Mouse (Mus musculus) forebrain, embryonic 16.5 days (tissue): ENCODE results near the gene Gsk3a. TPM values are rescaled to one million over a fixed set of nuclear protein-coding genes. Genes with fewer than 3 reads are reported as not detected.

Source experiments
- ATAC-seq: fragments of 200-750 bp; cut with Nextera tagmentation; 2 replicates; pipeline ENCODE4 v1.8.0; 2017; ENCODE audit warnings: mild to moderate bottlenecking, moderate library complexity
- H3K27ac ChIP-seq: fragments of 300-500 bp; sonication (generic); 2 replicates; pipeline ENCODE4 v1.5.1; 2014; ENCODE audit warnings: low read length, control low read depth
- H3K27me3 ChIP-seq: fragments of 300-500 bp; sonication (generic); replicated peaks from 2 replicates; pipeline ENCODE4 v1.6.1; 2014; ENCODE audit warnings: low read length; ENCODE audit not compliant: control insufficient read depth, insufficient read depth
- H3K36me3 ChIP-seq: fragments of 300-500 bp; sonication (generic); 2 replicates; pipeline ENCODE4 v1.6.1; 2014; ENCODE audit not compliant: control insufficient read depth, insufficient read depth
- H3K4me1 ChIP-seq: fragments of 300-500 bp; sonication (generic); replicated peaks from 2 replicates; pipeline ENCODE4 v1.6.1; 2014; ENCODE audit warnings: low read length; ENCODE audit not compliant: control insufficient read depth, insufficient read depth
- H3K4me2 ChIP-seq: fragments of 300-500 bp; sonication (generic); 2 replicates; pipeline ENCODE4 v1.6.1; 2014; ENCODE audit warnings: mild to moderate bottlenecking, low read length, control low read depth
- H3K4me3 ChIP-seq: fragments of 300-500 bp; sonication (generic); replicated peaks from 2 replicates; pipeline ENCODE4 v1.5.1; 2014; ENCODE audit warnings: mild to moderate bottlenecking, low read length, control low read depth
- H3K9ac ChIP-seq: fragments of 300-500 bp; sonication (generic); replicated peaks from 2 replicates; pipeline ENCODE4 v1.6.1; 2014; ENCODE audit warnings: low read depth, low read length, control low read depth
- H3K9me3 ChIP-seq: fragments of 300-500 bp; sonication (generic); 2 replicates; pipeline ENCODE4 v1.6.1; 2016; ENCODE audit warnings: low read length; ENCODE audit not compliant: control insufficient read depth
- WGBS: fragments of 180-500 bp; shearing (Covaris S2); extraction: QIAGEN DNeasy Blood & Tissue Kit; methylation state at CpG from one replicate; pipeline ENCODE4 v1.1.7; 2014; 5-methylcytosine and 5-hydroxymethylcytosine counted together
- polyA plus RNA-seq: library from polyadenylated mRNA; unstranded; fragments of >200 nt; fragmentation: Nextera tagmentation; extraction: Ambion mirVana; gene quantifications from 2 replicates; pipeline ENCODE4 v1.2.1, GENCODE M21; 2015

Gsk3a gene
- polyA plus RNA-seq, 1 experiment from 2014 or later = 17.1 TPM

DNA sequence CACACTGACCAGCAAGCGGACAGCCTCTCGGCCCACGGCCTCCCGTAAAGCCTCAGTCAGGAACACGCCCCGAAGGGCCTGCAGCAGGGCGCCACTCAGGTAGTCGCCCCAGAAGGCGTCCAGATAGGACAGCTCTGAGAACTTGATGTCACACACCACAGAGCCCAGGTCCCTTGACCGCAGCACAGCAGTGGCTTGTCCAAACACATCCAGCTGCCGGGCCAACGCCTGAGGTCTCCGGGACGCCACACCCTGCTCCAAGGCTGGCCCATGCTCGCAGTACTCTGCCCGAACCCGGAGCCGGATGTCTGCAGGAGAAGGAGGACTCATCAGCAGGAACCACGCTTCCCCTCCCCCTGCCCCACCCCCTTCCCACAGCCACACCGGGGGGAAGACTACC is 34.0 kb downstream of the Gsk3a start:
- no peak overlapping the region for H3K4me2 ChIP-seq
- no peaks in the 10 kb centered on the region for H3K4me1 ChIP-seq
- peaks cover 17% of the 10 kb centered on the region; the same call in 1 of the 2 replicates for H3K36me3 ChIP-seq
- H3K27ac ChIP-seq = no peak overlapping the region
- H3K9ac ChIP-seq = no peak overlapping the region
- H3K27me3 ChIP-seq = no peaks in the 10 kb centered on the region
- 88% methylated on average over 20 of the region's 20 CpGs for WGBS
- no peak overlapping the region for H3K4me3 ChIP-seq
- no peak for ATAC-seq
- H3K9me3 ChIP-seq = peaks cover 4% of the 10 kb centered on the region; the same call in 1 of the 2 replicates

- H3K27me3 ChIP-seq = no peaks in the 10 kb centered on the region
- H3K27ac ChIP-seq = no peak overlapping the region
- no peaks in the 10 kb centered on the region for H3K4me1 ChIP-seq
- no peak for ATAC-seq
- H3K9ac ChIP-seq = no peak overlapping the region
- H3K9me3 ChIP-seq = peaks cover 4% of the 10 kb centered on the region; the same call in 1 of the 2 replicates
- WGBS = 58% methylated on average over 10 of the region's 10 CpGs
- no peak overlapping the region for H3K4me2 ChIP-seq
- H3K36me3 ChIP-seq = peaks cover 7% of the 10 kb centered on the region; the same call in 1 of the 2 replicates
- no peak overlapping the region for H3K4me3 ChIP-seq
These were observed 40.1 kb downstream of the Gsk3a start for GRCm38 (mm10) chr7:25197384-25198018.

DNA sequence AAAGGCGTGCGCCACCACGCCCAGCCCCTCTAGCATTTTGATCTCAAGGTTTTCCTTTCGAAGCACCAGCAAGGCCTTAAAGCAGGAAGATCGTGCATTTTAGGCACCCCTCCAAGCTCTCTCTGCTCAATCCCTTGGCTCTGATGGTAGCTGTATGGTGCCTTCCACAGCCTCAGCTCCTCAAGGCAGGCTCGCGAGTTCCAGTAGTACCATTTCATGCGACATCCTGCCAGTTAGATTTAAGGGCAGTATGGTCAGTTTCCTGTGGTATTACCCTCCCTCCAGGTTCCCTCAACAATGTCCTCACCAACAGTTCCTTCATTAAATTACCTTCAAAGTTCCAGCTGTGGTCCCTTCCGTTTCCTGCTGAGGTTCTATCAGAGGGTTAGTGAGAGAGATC is 41.5 kb downstream of the Gsk3a start:
- Histone ChIP-seq H3K9me3 (peaks cover 4% of the 10 kb centered on the region; the same call in 1 of the 2 replicates), H3K4me1 (no peaks in the 10 kb centered on the region), H3K4me3 (no peak overlapping the region), H3K27me3 (no peaks in the 10 kb centered on the region), H3K9ac (no peak overlapping the region), H3K36me3 (0 out of 2 replicates have a peak, but pooled peaks cover 5% of the 10 kb centered on the region), H3K27ac (no peak overlapping the region), H3K4me2 (no peak overlapping the region)
- 85% methylated on average over 9 of the region's 9 CpGs for WGBS
- ATAC-seq = no peak

DNA sequence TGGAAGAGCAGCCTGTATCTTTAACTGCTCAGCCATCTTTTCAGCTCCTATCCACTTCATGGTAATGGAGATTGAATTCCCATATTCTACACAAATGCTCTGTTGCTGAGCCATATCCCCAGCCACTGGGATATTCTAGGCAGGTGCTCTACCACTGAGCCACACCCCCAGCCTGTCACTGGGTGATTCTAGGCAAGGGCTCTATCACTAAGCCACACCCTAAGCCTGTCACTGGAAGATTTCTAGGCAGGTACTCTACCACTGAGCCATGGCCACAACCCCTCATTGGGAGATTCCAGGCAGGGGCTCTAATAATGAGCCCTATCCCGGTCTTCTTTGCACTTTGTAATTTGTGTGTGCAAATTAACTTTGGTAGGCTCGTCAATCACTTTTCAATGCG is 42.5 kb downstream of the Gsk3a start:
- Histone ChIP-seq H3K4me3 (no peak overlapping the region), H3K27me3 (no peaks in the 10 kb centered on the region), H3K4me2 (no peak overlapping the region), H3K27ac (no peak overlapping the region), H3K9ac (no peak overlapping the region), H3K36me3 (0 out of 2 replicates have a peak, but pooled peaks cover 5% of the 10 kb centered on the region), H3K4me1 (no peaks in the 10 kb centered on the region), H3K9me3 (peaks cover 4% of the 10 kb centered on the region; the same call in 1 of the 2 replicates)
- WGBS = 64% methylated on average over 3 of the region's 3 CpGs
- ATAC-seq = no peak

- H3K4me2 ChIP-seq = no peak overlapping the region
- no peak overlapping the region for H3K4me3 ChIP-seq
- no peak for ATAC-seq
- H3K27ac ChIP-seq = no peak overlapping the region
- WGBS = 77% methylated on average over 8 of the region's 8 CpGs
- no peak overlapping the region for H3K9ac ChIP-seq
- no peaks in the 10 kb centered on the region for H3K4me1 ChIP-seq
- H3K36me3 ChIP-seq = no peaks in the 10 kb centered on the region
- no peaks in the 10 kb centered on the region for H3K9me3 ChIP-seq
- no peaks in the 10 kb centered on the region for H3K27me3 ChIP-seq
These were observed 45.5 kb downstream of the Gsk3a start for GRCm38 (mm10) chr7:25192110-25192509.

- H3K4me2 ChIP-seq = no peak overlapping the region
- no peak overlapping the region for H3K9ac ChIP-seq
- 87% methylated on average over 11 of the region's 11 CpGs for WGBS
- no peak for ATAC-seq
- no peaks in the 10 kb centered on the region for H3K36me3 ChIP-seq
- no peaks in the 10 kb centered on the region for H3K27me3 ChIP-seq
- no peak overlapping the region for H3K4me3 ChIP-seq
- no peak overlapping the region for H3K27ac ChIP-seq
- H3K4me1 ChIP-seq = no peaks in the 10 kb centered on the region
- H3K9me3 ChIP-seq = no peaks in the 10 kb centered on the region
These were observed 46.8 kb downstream of the Gsk3a start for GRCm38 (mm10) chr7:25190806-25191205.

DNA sequence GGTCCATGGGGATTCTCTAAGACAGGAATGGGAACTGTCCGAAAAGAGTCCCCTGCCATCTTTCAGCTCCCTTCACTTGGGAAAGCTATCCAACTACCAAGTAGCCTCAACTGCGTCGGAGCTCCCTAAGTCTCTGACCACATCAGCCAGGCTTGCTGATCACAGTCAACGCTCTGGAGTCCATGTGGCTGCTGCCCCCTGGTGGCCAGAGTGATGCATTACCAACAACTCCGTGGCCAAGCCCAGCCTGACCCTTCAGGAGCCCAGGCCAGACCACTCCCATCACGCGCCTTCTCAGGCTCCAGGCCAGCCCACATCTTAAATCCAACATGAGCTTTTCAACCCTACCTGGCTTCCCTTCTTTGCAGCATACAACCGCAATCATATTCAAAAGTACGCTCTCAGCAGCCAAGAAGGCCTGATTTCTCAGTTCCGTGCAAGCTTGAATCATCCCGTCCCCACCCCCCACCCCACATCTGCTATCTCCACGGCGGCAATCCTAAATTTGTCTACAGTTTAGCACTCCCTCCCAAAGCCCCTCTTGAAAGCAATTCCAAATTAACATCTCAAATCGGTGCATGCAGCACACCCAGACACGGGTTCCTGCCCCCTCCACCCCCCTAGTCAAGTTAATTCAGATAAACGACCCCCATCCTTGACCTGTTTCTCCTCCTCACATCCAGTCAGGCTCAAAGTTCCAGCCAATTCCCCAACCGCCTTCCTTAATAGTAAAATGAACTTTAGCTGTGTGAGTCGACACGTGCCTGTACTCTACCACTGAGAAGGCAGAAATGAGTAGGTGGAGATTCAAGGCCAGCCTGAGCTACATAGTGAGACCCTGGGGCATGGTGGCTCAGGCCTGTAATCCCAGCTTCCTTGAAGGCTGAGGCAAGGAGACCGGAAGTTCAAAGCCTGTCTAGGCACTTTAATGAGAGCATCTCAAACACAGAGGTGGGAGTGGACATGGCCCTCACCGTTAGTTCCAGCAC is 49.7 kb downstream of the Gsk3a start:
- Histone ChIP-seq H3K4me2 (no peak overlapping the region), H3K27me3 (0 out of 2 replicates have a peak, but pooled peaks cover 5% of the 10 kb centered on the region), H3K9me3 (no peaks in the 10 kb centered on the region), H3K27ac (no peak overlapping the region), H3K4me1 (no peaks in the 10 kb centered on the region), H3K9ac (no peak overlapping the region), H3K4me3 (no peak overlapping the region), H3K36me3 (no peaks in the 10 kb centered on the region)
- ATAC-seq = peak; percentile 87
- WGBS = 27% methylated on average over 21 of the region's 21 CpGs

DNA sequence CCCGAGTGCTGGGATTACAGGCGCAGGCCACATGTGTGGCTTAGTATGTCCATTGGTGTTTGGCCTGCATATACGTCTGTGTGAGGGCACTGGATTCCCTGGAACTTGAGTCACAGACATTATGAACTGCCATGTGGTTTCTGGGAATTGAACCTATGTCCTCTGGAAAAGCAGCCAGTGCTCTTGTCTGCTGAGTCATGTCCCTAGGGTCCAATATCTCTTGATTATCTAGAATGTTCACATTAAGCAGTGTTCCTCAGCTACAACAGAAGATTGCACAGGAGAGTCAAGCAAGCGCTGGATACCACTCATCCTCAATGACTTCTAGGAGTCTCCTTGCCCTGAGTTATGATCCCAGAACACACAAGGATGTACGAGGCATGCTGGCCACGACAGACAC is 53.6 kb downstream of the Gsk3a start:
- ATAC-seq = no peak
- Histone ChIP-seq H3K4me2 (no peak overlapping the region), H3K9me3 (no peaks in the 10 kb centered on the region), H3K4me3 (no peak overlapping the region), H3K27ac (no peak overlapping the region), H3K4me1 (peaks cover 21% of the 10 kb centered on the region), H3K36me3 (no peaks in the 10 kb centered on the region), H3K9ac (no peak overlapping the region), H3K27me3 (peaks cover 20% of the 10 kb centered on the region)
- 85% methylated on average over 6 of the region's 6 CpGs for WGBS

- H3K27ac ChIP-seq = no peak overlapping the region
- no peaks in the 10 kb centered on the region for H3K9me3 ChIP-seq
- peak overlapping the region; percentile 53 for H3K4me2 ChIP-seq
- H3K4me3 ChIP-seq = peak overlapping the region; percentile 33
- H3K9ac ChIP-seq = peak overlapping the region; percentile 32
- peaks cover 20% of the 10 kb centered on the region for H3K27me3 ChIP-seq
- peaks cover 33% of the 10 kb centered on the region for H3K4me1 ChIP-seq
- H3K36me3 ChIP-seq = no peaks in the 10 kb centered on the region
- no peak for ATAC-seq
- WGBS = 5% methylated on average over 21 of the region's 21 CpGs
These were observed 55.8 kb downstream of the Gsk3a start for GRCm38 (mm10) chr7:25181814-25182213.
